Mouse (Mus musculus) testis, adult 2 months (tissue): Measurements from ENCODE around the gene Pls3.
"Not testable (repeated sequence)": the region's sequence is repeated elsewhere in the genome, so short reads cannot be mapped to it uniquely, and the experiment has no call there.

Source experiments
- CTCF ChIP-seq: fragments of 200-500 bp; IDR thresholded peaks from 2 replicates; pipeline ENCODE4 v1.5.1; 2012; ENCODE audit warnings: low read depth, mild to moderate bottlenecking, inconsistent platforms, low read length, moderate library complexity; ENCODE audit not compliant: control insufficient read depth, insufficient read depth, insufficient replicate concordance
- POLR2A ChIP-seq: fragments of 200-500 bp; IDR thresholded peaks from 2 replicates; pipeline ENCODE4 v1.6.1; 2012; ENCODE audit warnings: low read depth, mild to moderate bottlenecking, inconsistent platforms, low read length, moderate library complexity; ENCODE audit not compliant: control insufficient read depth

GRCm38 (mm10) chrX:75759461-75759860 lies 115.5 kb downstream of the Pls3 start:
- not testable (repeated sequence) for TF ChIP-seq CTCF, POLR2A
